Mouse (Mus musculus) monocyte, adult 5-6 weeks (primary cell): ENCODE results near the gene Pirb. TPM values are rescaled to one million over a fixed set of nuclear protein-coding genes. Genes with fewer than 3 reads are reported as not detected.
A peak's percentile ranks its signal among the peaks of the same experiment; 100 is the strongest.

ENCODE experiments used
- ATAC-seq: fragments of 153-309, 156-312 bp; replicated peaks from 2 replicates; pipeline ENCODE4 v1.8.0; 2017; ENCODE audit warnings: mild to moderate bottlenecking; ENCODE audit not compliant: low TSS enrichment, insufficient number of reproducible peaks, severe bottlenecking, poor library complexity, low FRiP score
- total RNA-seq: library from RNA; stranded (forward); fragments of 200-1000, 200-491, 200-594 nt; gene quantifications from 3 replicates; pipeline ENCODE4 v1.2.3, GENCODE M21; 2017

Gene Pirb
- total RNA-seq, 1 experiment from 2014 or later, result 159 TPM

DNA sequence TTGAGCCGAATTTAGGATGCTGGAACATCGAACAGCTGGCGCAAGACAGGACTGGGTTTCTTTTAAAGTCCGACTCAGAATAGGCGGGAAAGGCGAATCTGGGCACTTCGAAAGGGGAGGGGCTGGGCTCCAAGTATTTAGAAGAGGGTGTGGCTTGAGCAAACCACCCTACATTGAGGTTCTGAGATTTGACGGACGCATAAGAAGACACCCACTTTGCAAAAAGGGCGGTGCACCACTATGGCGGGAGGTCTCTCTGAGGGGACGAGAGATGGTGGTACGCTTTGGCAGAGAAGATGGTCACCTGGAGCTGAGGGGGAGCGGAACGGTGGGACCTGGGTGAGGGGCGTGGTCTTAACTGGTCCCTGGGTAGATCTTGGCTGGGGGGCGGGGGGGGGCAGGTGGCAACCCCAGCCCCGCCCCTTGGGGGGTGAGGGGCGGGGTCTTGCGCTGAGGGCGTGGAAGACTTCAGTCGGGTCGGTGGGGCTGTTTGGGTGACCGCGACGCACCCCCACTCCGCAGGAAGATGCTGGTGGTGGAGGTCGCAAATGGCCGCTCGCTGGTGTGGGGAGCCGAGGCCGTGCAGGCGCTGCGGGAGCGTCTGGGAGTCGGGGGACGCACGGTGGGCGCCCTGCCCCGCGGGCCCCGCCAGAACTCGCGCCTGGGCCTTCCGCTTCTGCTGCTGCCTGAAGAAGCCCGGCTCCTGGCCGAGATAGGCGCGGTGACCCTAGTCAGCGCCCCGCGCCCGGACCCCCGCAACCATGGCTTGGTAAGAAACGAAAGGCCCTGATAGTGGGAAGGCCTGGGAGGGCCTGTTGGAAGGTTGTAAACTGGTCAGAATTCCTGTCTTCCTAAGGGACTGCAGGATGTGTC, 25.9 kb downstream of the Pirb start:
- peak; percentile 51 for ATAC-seq

DNA sequence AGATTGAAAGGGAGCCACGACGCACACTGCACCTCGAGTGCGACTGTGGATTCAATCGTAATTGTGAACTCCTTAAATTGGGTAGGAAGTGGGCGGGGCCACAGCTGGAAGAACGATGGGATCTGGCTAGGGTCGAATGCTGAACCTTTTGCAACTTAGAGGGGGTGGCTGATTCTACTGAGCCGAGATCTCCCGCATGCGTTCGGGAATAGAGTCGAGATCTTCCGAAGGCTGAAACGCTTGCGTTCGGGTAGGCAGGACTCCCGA, 26.4 kb downstream of the Pirb start:
- no peak for ATAC-seq

DNA sequence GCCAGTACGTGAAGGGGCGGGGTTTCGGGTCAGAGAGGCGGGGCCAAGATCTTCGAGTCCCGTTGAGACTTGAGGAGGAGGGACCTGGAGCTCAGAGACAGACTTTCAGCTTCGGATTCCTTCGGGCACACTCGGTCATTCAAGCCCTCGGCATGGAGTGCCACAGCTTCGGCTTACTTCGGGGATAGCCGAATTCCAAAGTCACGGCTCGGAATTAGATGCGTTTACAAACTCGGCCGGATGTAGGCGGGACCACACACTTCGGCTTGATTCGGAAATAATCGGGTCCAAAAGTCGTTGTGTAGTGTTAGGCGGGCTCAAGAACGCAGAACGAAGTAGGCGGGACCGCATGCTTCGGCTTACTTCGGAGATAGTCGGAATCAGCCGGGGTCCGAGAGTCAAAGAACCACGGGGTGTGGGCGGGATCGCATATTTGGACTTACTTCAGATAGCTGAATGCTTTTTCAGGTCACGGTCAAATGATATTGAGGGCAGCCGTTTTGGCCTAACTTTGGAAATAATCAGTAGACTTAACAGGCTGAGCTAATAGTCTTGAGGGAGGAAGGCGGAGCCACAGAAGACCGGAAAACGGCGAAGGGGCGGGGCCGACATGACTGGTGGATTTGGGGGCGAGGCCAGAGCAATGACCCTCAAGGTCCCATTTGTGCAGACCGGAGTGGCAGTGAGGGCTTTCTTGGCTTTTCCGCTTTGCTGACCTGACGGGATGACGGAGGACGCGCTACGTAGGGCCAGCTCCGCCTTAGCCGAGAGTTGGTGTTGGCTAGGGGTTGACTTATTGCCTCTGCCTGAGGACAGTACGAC, 27.0 kb downstream of the Pirb start, which contains the start of gene Mboat7:
Mboat7 (minus strand) TSS at position 537 of the 822 bp plus-strand sequence.
- ATAC-seq, result peak; percentile 78

DNA sequence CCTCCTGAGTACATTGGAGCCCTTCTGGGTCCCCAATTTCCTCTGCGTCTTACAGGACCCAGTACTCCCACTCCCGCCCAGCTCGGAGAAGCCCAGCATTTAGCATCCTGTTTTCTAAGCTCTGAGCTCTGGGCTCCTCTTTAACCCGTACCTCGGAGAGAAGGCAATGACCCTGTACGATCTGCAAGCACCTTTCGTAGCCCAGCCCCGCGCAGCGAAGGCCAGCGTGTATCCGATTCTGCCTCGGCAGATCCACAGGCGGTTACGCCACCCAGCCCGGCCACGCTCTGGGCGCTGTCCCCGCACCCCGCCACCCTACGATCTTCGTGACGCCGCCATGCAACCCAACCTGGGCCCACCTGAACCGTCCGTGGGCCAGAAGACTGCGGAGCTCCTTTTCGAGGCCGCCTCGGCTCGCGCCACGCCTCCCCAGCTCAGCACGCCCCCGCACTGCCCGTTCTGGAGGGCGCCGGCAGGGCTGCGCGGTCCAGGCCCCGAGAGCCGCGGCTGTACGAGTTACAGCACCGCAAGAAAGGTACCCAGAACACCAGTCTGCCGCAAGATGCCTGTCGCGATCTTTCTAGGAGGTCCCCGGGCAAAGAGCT, 27.7 kb downstream of the Pirb start, which contains the start of gene Tsen34:
Tsen34 (plus strand) TSS at position 482 of the 605 bp plus-strand sequence.
- ATAC-seq, result no peak

DNA sequence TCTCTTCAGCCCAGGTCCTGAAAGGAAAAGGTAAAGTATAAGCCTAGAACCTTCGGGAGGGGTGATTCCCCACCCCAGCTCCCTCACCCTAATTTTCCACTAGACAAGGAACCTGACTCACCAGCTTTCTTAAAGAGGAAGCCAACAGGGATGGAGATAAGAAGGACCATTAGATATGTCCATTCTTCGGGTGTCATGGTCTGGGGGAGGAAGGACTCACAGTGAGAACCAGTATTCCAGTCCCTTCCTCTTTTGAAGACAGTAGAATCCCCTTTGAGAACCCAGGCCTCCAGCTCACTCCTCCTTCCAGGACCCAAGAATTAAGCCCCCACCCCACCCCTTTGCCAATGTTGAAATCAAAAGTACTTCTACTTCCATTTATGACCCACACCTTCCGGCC, 28.3 kb downstream of the Pirb start:
- ATAC-seq, result no peak

DNA sequence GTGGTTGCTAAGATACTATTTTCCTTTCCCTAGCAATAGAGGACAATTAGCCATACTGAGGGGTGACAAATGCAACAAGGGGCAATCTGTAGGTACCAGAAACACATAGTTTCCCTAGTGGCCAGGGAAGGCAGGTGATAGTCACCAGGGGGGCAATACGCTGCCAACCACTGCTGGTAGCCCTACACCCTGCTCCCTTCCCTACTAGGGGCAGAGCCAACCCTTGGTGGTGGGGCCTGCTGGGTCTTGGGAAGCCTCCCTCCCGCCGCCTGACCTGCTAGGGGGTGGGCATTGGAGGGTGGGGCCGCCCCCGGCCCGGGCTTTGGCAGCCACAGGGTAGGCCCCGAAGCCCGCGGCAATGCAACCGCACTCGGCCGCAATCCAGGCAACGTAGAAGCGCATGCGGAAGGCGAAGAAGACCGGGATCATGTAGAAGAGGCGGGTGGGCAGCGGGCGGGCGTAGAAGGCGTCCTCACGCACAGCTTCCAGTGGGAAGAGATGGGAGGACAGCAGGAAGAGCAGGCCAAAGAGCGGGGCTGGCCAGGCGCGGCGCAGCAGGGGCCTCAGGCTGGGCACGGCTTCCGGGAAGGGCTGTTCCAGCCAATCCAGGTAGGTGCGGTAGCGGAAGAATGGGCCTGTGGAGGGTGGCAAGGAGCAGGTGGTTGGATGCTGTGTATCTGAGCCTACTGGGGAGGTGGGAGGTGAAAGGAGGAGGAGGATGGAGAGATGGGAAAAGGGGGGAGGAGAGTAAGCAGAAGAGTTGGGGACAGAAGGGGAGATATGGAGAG, 34.6 kb downstream of the Pirb start:
- ATAC-seq, result no peak

DNA sequence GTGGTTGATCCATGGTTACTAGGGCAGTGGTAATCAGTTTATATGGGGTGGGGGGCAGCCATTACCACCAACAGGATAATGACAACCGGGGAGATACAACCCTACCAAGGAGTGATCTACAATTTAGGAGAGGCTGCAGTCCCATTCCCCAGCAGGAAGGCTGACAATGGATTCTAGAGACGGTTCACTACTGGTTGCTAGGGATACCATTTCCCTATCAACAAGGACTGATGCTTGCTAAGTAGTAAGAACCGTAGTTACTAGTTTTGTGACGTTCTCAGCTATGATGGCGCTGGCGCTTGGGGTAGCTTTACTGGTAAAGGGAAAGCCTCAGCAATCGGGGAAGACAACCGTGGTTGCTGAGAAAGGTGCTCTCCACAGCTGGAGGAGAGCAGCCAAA, 35.5 kb downstream of the Pirb start:
- ATAC-seq, result no peak

DNA sequence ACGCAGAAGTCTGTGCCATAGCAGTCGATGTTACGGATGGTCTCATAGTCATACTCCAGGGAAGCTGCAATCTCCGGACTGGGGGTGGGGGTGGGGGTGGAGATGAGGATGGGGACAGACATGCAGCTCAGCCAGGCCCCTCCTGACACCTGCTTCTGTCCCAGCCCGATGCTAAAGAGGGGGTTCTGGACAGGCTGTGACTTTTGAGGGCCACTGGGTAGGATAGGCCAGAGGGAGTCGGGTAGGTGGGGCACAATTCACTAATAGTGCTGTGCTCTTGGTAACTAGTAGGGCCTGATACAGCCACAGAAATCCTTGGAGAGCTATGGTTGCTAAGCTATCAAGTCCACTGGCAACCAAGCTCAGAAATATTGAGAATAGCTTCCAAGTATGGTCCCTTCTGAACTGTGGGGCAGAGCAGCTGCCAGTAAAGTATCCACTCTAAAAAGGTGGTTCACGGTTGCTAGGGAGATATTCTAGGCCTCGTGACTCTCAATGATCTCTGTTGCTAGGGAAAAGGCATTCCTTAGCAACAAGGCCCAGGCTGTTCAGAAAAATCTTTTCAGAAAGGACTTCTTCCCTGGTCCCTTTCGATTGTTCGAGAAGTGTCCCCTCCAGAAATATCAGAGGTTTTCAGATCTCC, 36.2 kb downstream of the Pirb start:
- ATAC-seq, result no peak

DNA sequence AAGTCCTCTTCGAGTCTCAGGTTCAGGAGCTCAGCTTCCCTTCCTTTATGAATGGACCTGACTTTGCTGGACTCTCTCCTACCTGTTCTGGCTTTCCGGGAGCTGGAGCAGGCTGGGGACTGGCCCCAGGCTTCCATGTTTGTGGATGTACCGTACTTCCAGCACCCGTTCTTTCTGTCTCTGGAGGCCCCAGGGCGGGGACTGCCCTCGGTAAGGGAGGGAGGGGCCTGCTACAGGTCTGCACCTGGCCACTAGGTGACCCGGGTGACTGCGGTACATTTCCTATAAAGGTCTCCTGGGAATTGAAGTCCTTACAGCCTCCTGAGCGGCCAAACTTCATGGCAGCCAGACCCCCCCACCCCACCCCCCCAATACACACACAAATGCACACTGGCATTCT, 42.8 kb downstream of the Pirb start, which contains the start of gene Tmc4:
Tmc4 (minus strand) TSS at position 212 of the 400 bp plus-strand sequence.
- ATAC-seq, result no peak

DNA sequence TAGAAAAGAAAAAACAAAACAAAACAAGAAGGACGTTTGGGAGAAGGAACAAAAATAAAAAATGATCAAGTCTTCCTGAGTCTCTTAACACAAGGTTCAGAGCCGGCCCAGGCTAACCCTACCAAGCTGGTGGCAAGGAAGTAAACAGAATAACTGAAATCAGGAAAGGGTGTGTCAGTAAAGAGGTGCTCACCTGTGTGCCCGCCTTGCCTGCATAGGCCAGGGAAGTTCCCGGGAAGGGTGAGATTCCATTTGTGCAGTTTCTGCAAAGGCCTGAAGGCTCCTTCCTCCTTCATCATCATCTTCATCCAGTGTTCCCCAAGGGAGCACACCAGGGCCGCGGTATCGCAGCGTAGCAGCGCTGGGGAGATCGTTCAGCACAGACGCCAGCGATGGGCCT, 43.8 kb downstream of the Pirb start:
- no peak for ATAC-seq

DNA sequence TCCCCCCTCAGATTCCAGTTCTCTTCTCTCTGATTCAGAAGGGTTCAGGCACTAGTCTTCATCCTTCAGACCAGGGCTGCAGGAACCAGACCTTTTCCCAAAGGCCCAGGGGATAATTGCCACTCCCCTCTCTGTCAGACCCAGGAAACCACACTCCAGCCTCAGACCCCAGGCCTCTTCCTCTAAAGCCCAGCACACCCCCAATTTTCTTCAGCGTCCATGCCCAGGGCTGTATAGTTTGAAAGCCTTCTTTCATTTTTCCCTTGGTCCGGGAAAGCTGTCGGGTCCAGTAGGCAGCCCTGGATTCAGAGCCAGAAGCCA, 45.0 kb downstream of the Pirb start:
- no peak for ATAC-seq

DNA sequence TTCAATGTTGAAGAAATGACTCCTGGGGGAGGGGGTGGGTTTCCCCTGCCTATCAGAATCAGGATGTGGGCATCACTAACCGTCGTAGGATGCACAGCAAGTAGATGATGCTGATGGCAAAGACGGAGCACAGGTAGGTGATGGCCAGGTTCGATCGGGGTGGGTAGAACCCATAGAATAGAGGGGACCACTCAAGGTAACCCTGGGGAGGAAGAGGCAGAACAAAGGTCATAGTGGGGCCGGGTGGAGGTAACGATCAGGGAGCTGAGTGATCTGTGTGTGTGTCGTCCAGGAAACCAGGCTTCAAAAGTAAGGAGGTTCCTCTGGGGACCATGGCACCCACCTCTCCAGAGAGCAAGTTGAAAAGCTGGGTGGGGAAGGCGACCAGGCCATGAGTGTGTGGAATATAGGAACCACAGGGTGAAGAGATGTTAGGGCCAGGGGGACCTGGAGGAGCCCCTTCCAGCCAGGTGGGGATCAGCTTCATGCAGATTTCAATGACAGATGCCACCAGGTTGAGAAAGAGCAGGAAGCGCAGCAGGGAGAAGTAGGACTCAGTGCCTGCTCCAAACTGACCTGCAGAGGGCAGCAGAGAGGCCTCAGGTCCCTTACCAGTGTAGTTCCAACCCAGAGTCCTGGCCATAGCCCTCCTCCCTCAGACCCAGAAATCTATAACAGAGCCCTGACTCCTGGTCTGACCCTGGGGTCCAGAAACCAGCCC, 45.5 kb downstream of the Pirb start:
- ATAC-seq, result peak; percentile 88

DNA sequence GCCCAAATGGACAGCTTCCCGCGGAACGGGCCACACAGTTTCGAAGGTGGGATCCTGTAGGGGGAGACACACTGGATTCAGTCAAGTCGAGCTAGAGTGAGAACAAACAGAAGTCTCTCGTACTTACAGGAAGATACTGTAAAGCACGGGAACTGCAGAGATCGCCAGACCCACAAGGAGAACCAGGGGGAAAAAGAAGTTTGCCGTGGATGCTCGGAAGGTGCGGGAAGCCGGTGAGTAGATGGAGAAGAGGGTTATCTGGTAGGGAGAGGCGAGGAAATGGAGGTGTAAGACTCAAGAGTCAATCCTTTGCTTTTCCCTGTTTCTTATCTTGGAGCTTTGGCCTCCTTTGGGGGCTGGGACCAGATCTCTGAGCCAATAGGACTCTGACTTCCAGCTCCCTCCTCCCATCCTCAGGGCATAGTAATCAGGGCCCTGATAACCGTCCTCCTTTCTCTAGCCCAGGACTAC, 53.2 kb downstream of the Pirb start:
- ATAC-seq, result no peak

DNA sequence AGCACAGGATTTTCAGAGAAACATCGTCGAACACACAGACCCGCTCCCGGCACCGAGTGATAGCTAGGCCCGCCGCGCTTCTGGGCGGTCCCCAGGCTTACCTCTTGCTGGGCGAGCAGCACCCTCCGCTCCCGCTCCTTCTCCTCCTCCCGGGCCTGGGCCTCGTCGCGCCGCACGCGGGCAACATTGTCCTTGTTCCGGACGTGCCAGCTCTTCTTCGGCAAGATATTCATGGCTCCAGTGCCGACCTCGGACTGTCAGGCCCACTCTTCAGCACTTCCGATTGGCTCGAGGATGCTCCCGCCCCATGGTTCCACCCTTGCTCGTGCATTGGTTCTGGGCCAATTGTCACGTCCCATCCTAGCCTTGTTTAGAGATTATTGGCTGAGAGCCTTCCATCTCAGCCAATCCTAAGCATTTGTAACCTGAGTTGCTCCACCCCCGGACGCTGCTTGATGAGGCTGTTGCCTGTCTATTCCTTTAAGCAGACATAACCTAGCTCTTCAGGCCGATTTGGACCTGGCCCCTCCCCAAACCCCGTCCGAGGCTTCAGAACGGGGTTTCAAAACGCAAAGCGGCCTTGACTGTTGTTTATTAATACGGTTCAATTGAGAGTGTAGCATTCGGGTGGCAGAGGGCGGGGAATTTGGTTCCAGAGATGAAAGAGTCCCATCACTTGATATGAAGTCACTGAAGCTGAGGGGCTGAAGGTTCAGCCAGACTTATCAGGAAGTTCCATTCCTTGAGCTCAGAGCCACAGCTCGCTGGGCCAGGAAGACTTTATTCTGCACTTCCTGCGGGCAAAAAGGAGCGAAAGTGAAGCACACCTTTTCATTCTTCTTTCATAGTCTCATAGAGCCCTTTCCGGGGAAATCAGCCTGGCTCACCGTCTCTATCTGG, 54.7 kb downstream of the Pirb start, which contains the start of gene Leng1:
Leng1 (minus strand) TSS at position 626 of the 900 bp plus-strand sequence.
- ATAC-seq, result peak; percentile 99

DNA sequence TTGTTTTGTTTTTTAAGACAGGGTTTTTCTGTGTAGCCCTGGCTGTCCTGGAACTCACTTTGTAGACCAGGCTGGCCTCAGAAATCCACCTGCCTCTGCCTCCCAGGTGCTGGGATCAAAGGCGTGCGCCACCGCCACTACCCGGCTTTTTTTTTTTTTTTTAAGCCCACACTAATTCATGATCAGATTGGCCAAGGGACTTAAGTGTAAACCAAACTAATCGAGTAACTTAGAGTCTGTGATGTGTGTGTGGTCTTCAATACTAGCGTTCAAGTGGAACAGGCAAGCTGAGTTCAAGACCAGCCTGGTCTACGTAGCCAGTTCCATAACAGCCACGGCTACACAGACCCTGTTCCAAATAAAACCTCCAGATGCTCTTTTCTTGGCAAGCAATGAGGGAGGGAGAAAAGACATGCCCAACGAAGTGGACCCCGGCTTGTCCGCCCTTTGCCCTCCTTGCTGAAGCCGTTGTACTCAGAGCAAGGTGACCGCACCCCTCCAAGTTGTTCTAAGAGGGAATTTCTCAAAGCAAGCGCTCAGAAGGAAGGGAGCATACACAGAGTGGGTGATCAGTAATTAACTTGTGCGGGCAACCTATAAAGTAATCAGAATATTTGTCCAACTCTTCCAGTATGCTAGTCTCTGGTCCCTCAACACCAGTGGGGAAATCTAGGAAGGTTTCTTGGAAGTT, 55.5 kb downstream of the Pirb start:
- ATAC-seq, result no peak
